In the genomic region with DNA sequence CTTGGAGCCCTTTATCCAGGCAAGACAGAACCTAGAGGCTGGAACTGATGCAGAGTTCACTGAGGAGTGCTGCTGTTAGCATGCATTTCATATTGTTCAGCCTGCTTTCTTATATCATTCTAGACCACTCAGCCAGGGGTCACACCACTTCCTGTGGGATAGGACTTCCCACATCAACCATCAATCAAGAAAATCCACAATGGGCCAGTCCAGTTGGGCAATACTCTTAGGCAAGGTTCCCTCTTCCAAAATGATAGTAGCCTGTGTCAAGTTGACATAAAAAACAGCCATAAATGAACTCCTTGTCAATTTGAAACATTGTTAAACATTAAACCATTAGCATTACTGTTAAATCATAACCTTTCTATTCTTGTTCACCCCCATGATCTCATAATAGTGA, we compare ENCODE assay signal across 25 mouse cellular contexts. TPM values are rescaled to one million over a fixed set of nuclear protein-coding genes. Genes with fewer than 3 reads are reported as not detected.
DNase-seq lines count a peak whose midpoint lies in the region; ATAC-seq and TF ChIP-seq lines count a peak whose summit lies in the region.
"Had no signal": no experiment of that assay in that cellular context is flagged by ENCODE, and none has a peak within 500 bp of the region (broad histone marks: within the 10 kb centered on the region; RNA-seq: fewer than 3 reads in every experiment).

No protein-coding gene starts in this region.

- no peak overlapping the region for H3K4me3 ChIP-seq in bone marrow macrophage, adult 2 months (ENCODE audit: insufficient read depth, low read length)
- H3K4me3 ChIP-seq: forebrain, embryonic 10.5 days; heart, embryonic 15.5 days; hindbrain, embryonic 10.5 days; limb, embryonic 12.5 days; liver, embryonic 13.5 days; midbrain, embryonic 10.5 days; myocyte; stomach, embryonic 15.5 days had no signal

- TF ChIP-seq POLR2A in bone marrow macrophage, adult 2 months (IDR thresholded peaks at IDR 0.05; ENCODE audit: borderline replicate concordance, low read depth, low read length) = no peak

- peaks cover 30% of the 10 kb centered on the region for H3K4me1 ChIP-seq in bone marrow macrophage, adult 2 months (ENCODE audit: control insufficient read depth, insufficient read depth, low read length)
- H3K4me1 ChIP-seq: limb, embryonic 12.5 days; liver, embryonic 13.5 days; stomach, embryonic 15.5 days had no signal

- H3K27ac ChIP-seq in bone marrow macrophage, adult 2 months (ENCODE audit: insufficient read depth, low read depth, low read length) = peak overlapping the region; percentile 42
- H3K27ac ChIP-seq: forebrain, embryonic 10.5 days; heart, embryonic 15.5 days; hindbrain, embryonic 10.5 days; limb, embryonic 12.5 days; liver, embryonic 13.5 days; midbrain, embryonic 10.5 days; stomach, embryonic 15.5 days had no signal

- ATAC-seq in hematopoietic stem cell, adult 5-6 weeks (replicated peaks in 1 of 2; ENCODE audit: insufficient read depth in 1 of 2, low FRiP score in 2 of 2, low TSS enrichment in 1 of 2, low read depth in 1 of 2, poor library complexity in 2 of 2, severe bottlenecking in 2 of 2) = peak; percentile 59 to 71
- peak; percentile 91 for ATAC-seq in megakaryocyte progenitor cell, adult 5-6 weeks (replicated peaks; ENCODE audit: poor library complexity)
- ATAC-seq: forebrain, postnatal 0 days; hindbrain, embryonic 16.5 days; midbrain, embryonic 16.5 days had no signal

- DNase-seq in kidney, postnatal 14 days = peak; percentile 27
- no peak for DNase-seq in kidney, adult 18-20 months
- no peak for DNase-seq in adrenal gland, adult 2 months
- no peak for DNase-seq in heart, adult 18-20 months
- DNase-seq: adrenal gland, postnatal 36 days; cerebellum, adult 11 months; cerebellum, postnatal 10 days; forebrain, postnatal 0 days; gastrocnemius, postnatal 36 days; liver, embryonic 13.5 days; lung, adult 2 months; right cerebral cortex, postnatal 4 days; thymus, postnatal 25 days had no signal

- TF ChIP-seq CTCF in bone marrow macrophage, adult 2 months (IDR thresholded peaks at IDR 0.05; ENCODE audit: low read depth, low read length) = no peak

RNA-seq across cellular contexts. Expression of gene Fgd4, which starts 34.6 kb away (rescaled TPM):
- polyA plus RNA-seq in bone marrow macrophage, adult 2 months (2012; ENCODE audit: insufficient read depth, insufficient read length, missing spikeins) = 90.8 and 97.9 TPM in 2 replicates
- total RNA-seq in hematopoietic stem cell, adult 5-6 weeks (2017) = 39.8 and 42.9 TPM in 2 replicates
- total RNA-seq in megakaryocyte progenitor cell, adult 5-6 weeks (2015) = 24.6 and 24.7 TPM in 2 replicates
- 31.9 and 32.3 TPM in 2 replicates for total RNA-seq in megakaryocyte progenitor cell, adult 5-6 weeks (2017)
- 10 to 100 TPM; 13.5 to 16.5 TPM for total RNA-seq in adrenal gland, adult 2 months (2021)
- polyA plus RNA-seq in adrenal gland, adult 2 months (2012; rRNA removed) = 0.71 and 1.2 TPM in 2 replicates
- 10 to 100 TPM; 39.7 to 46.7 TPM for total RNA-seq in heart, adult 18-20 months (2021)
